Mouse (Mus musculus) heart, embryonic 14.5 days (tissue): ENCODE data around the gene Plce1. TPM values are rescaled to one million over a fixed set of nuclear protein-coding genes. Genes with fewer than 3 reads are reported as not detected.

Experiments used
- ATAC-seq: fragments of 200-750 bp; cut with Nextera tagmentation; 2 replicates; pipeline ENCODE4 v1.8.0; 2017; ENCODE audit warnings: low read depth, moderate TSS enrichment; ENCODE audit not compliant: insufficient number of reproducible peaks, insufficient read depth, low FRiP score
- H3K27ac ChIP-seq, 2 experiments: fragments of 200-500 bp in 1 of 2; fragments of 300-500 bp in 1 of 2; sonication (generic) in 1 of 2; replicated peaks in 1 of 2; 2 replicates each; pipeline ENCODE4 v1.5.1; 2012 to 2014; ENCODE audit warnings: low read depth in 2 of 2, low read length in 2 of 2, control low read depth in 1 of 2, mild to moderate bottlenecking in 1 of 2, mixed read lengths in 1 of 2; ENCODE audit not compliant: control insufficient read depth in 1 of 2, insufficient read depth in 1 of 2
- H3K27me3 ChIP-seq: fragments of 300-500 bp; sonication (generic); 2 replicates; pipeline ENCODE4 v1.6.1; 2014; ENCODE audit warnings: mild to moderate bottlenecking, low read length, control low read depth; ENCODE audit not compliant: control insufficient read depth, insufficient read depth
- H3K36me3 ChIP-seq: fragments of 300-500 bp; sonication (generic); 2 replicates; pipeline ENCODE4 v1.6.1; 2014; ENCODE audit warnings: mild to moderate bottlenecking, control low read depth, low read length, mixed read lengths; ENCODE audit not compliant: control insufficient read depth, insufficient read depth
- H3K4me1 ChIP-seq, 2 experiments: fragments of 200-500 bp in 1 of 2; fragments of 300-500 bp in 1 of 2; sonication (generic) in 1 of 2; 2 replicates each; pipeline ENCODE4 v1.6.1; 2012 to 2014; ENCODE audit warnings: low read length in 2 of 2, control low read depth in 1 of 2, mixed read lengths in 1 of 2; ENCODE audit not compliant: control insufficient read depth in 2 of 2, insufficient read depth in 2 of 2
- H3K4me2 ChIP-seq: fragments of 300-500 bp; sonication (generic); 2 replicates; pipeline ENCODE4 v1.6.1; 2014; ENCODE audit warnings: mild to moderate bottlenecking, low read length
- H3K4me3 ChIP-seq, 2 experiments: fragments of 200-500 bp in 1 of 2; fragments of 300-500 bp in 1 of 2; sonication (generic) in 1 of 2; 2 replicates each; pipeline ENCODE4 v1.5.1; 2012 to 2014; ENCODE audit warnings: low read length in 2 of 2, mild to moderate bottlenecking in 2 of 2, control low read depth in 1 of 2, low read depth in 1 of 2, moderate library complexity in 1 of 2; ENCODE audit not compliant: control insufficient read depth in 1 of 2, insufficient read depth in 1 of 2
- H3K9ac ChIP-seq: fragments of 300-500 bp; sonication (generic); 2 replicates; pipeline ENCODE4 v1.6.1; 2014; ENCODE audit warnings: mild to moderate bottlenecking, low read length
- H3K9me3 ChIP-seq: fragments of 300-500 bp; sonication (generic); 2 replicates; pipeline ENCODE4 v1.6.1; 2016; ENCODE audit warnings: low read length, control low read depth; ENCODE audit not compliant: control insufficient read depth
- WGBS: fragments of 180-500 bp; shearing (Covaris S2); extraction: QIAGEN DNeasy Blood & Tissue Kit; methylation state at CpG from one replicate; pipeline ENCODE4 v1.1.7; 2014; 5-methylcytosine and 5-hydroxymethylcytosine counted together
- polyA plus RNA-seq: library from polyadenylated mRNA; unstranded; fragments of >200 nt; fragmentation: Nextera tagmentation; extraction: Ambion mirVana; gene quantifications from 2 replicates; pipeline ENCODE4 v1.2.1, GENCODE M21; 2014

The Plce1 gene
- polyA plus RNA-seq, 1 experiment from 2014 or later = 7.8 TPM

DNA sequence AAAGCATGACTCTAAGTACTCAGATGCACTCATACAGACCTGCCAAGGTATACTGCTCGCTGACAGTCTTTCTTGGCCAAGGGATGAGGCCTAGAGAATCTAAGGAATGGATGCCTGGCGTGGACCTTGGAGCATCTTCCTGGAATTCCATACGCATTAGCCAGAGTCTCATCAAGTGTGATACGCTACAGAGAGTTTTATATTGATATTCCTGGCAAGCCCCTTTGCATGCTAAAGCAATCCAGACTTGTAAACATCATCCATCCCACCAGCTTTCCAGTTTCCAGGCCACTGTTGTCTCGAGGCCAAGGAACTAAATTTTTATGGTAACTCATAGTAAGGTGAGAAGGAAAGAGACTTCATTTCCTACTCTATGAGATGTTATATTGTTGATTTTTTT, 197.7 kb downstream of the Plce1 start:
- no peaks in the 10 kb centered on the region for H3K36me3 ChIP-seq
- no peaks in the 10 kb centered on the region for H3K4me1 ChIP-seq
- no peak overlapping the region for H3K27ac ChIP-seq
- H3K27me3 ChIP-seq = no peaks in the 10 kb centered on the region
- no peak for ATAC-seq
- H3K9ac ChIP-seq = no peak overlapping the region
- H3K4me3 ChIP-seq = no peak overlapping the region
- WGBS = 84% methylated on average over 5 of the region's 5 CpGs
- no peaks in the 10 kb centered on the region for H3K9me3 ChIP-seq
- H3K4me2 ChIP-seq = no peak overlapping the region

DNA sequence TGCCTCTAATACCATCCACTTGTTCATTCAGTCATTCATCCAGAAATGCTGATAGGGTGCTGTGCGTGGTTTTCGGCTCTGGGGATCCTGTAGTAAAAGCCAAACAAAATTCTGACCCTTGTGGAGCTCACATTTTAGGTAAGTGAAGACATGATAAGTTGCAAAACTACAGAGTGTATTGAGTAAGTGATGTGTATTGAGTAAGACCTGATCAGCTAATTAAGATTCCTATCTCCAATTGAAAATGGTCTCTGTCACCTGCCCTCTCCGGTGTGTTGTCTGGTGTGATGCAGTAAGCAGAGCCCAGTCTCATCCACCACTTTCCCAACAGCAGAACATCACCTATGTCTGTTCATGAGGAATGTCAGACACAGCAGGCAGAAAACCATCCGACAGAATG, 198.6 kb downstream of the Plce1 start:
- Histone ChIP-seq H3K4me1 (no peaks in the 10 kb centered on the region), H3K4me3 (no peak overlapping the region), H3K27me3 (no peaks in the 10 kb centered on the region), H3K9me3 (no peaks in the 10 kb centered on the region), H3K9ac (no peak overlapping the region), H3K27ac (no peak overlapping the region), H3K4me2 (no peak overlapping the region), H3K36me3 (no peaks in the 10 kb centered on the region)
- no peak for ATAC-seq
- WGBS = 86% methylated on average over 4 of the region's 4 CpGs

DNA sequence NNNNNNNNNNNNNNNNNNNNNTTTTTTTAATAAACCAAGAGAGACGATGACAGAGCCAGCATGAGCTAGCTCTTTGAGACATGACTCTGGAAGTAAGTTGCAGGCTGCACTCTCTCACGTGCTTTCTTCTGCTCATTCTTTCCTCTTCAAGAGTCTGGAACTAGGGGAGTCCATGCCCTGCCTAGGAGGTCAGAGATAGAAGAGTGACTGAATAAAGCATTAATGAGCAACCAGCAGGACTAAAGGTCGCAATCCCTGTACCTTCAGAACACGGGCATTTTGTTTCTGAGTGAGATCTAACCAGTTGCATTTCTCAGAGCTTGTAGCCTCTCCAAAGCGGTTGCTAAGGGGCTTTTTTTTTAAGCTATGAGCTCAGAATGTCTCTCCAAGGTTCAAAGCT, 206.4 kb downstream of the Plce1 start:
- no peaks in the 10 kb centered on the region for H3K27me3 ChIP-seq
- no peak overlapping the region for H3K9ac ChIP-seq
- H3K4me3 ChIP-seq = no peak overlapping the region
- ATAC-seq = no peak
- no peaks in the 10 kb centered on the region for H3K4me1 ChIP-seq
- 60% methylated on average over 5 of the region's 5 CpGs for whole genome bisulfite sequencing
- no peaks in the 10 kb centered on the region for H3K9me3 ChIP-seq
- H3K36me3 ChIP-seq = no peaks in the 10 kb centered on the region
- no peak overlapping the region for H3K27ac ChIP-seq
- no peak overlapping the region for H3K4me2 ChIP-seq

DNA sequence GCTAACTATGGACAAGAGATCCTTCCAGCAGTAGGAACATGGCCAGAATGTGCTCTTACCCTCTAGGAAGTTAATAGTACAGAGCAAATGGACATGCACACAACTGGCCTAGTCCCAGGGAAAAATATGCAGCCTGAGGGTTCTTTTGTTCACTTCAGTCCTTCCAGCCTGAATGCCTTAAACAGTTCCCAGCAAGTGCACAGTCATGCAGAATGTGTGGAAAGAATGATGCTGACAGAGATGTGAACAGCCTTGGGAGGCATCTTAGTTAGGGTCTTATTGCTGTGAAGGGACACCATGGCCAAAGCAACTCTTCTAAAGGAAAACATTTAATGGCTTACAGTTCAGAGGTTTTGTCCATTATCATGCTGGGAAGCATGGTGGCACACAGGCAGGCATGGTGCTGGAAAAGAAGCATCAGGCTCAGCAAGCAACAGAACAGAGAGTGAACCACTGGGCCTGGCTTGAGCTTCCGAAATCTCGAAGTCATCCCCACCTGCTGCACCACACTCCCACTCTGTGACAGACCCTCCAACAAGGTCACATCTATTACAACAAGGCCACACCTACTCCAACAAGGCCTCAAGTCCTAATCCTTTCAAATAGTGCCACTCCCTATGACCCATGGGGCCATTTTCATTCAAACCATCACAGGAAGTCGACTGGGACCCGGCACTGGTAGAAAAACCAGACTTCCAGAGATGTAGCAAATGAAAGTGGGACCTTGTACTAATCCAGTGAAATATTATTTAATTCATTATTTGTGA, 208.0 kb downstream of the Plce1 start:
- no peaks in the 10 kb centered on the region for H3K4me1 ChIP-seq
- no peaks in the 10 kb centered on the region for H3K27me3 ChIP-seq
- H3K4me2 ChIP-seq = no peak overlapping the region
- no peak for ATAC-seq
- 89% methylated on average over 4 of the region's 4 CpGs for WGBS
- no peak overlapping the region for H3K9ac ChIP-seq
- no peak overlapping the region for H3K27ac ChIP-seq
- no peaks in the 10 kb centered on the region for H3K36me3 ChIP-seq
- H3K4me3 ChIP-seq = no peak overlapping the region
- H3K9me3 ChIP-seq = no peaks in the 10 kb centered on the region

DNA sequence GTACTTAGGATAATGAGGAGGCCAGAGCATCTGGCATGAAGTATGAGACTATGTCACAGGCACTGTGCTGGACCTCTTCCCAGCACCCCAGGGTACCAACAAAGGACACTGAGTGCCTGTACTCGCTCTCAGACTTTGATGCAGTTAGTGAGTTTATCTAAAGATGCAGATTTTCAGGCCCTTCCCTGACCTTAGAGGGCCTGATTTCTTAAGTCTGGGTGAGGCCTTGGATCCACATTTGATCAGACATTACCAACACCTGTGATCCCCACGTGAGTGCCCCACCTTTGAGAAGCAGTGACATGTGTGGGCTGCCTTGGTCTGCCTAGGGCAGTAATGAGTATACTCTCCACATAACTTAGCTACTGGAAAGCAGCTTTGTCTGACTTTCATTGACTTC, 209.4 kb downstream of the Plce1 start:
- no peak overlapping the region for H3K4me2 ChIP-seq
- no peak for ATAC-seq
- H3K9ac ChIP-seq = no peak overlapping the region
- no peaks in the 10 kb centered on the region for H3K36me3 ChIP-seq
- no peak overlapping the region for H3K27ac ChIP-seq
- WGBS = 77% methylated on average over 2 of the region's 2 CpGs
- no peak overlapping the region for H3K4me3 ChIP-seq
- H3K9me3 ChIP-seq = no peaks in the 10 kb centered on the region
- H3K4me1 ChIP-seq = no peaks in the 10 kb centered on the region
- H3K27me3 ChIP-seq = no peaks in the 10 kb centered on the region

DNA sequence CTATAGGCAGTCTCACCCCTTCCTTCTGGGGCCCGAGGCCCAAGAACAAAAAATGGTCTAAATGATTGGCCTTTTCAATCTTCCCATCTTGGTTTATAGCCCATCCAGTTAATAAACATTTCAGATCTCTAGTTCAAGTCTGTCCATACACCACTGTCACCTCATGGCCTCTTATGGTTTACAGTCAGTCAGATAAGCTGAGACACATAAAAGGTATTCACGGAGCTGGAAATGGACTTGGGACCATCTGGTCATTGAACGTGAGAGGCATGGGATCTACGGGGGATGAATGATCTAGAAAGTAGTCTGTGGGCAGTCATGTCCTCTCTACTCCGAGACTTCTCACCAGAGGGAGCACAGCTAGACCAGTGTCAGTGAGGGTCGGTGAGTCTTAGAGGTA, 210.6 kb downstream of the Plce1 start:
- Histone ChIP-seq H3K4me1 (no peaks in the 10 kb centered on the region), H3K9ac (no peak overlapping the region), H3K27me3 (no peaks in the 10 kb centered on the region), H3K4me3 (no peak overlapping the region), H3K9me3 (no peaks in the 10 kb centered on the region), H3K36me3 (no peaks in the 10 kb centered on the region), H3K27ac (no peak overlapping the region), H3K4me2 (no peak overlapping the region)
- ATAC-seq = no peak
- 86% methylated on average over 6 of the region's 6 CpGs for WGBS

DNA sequence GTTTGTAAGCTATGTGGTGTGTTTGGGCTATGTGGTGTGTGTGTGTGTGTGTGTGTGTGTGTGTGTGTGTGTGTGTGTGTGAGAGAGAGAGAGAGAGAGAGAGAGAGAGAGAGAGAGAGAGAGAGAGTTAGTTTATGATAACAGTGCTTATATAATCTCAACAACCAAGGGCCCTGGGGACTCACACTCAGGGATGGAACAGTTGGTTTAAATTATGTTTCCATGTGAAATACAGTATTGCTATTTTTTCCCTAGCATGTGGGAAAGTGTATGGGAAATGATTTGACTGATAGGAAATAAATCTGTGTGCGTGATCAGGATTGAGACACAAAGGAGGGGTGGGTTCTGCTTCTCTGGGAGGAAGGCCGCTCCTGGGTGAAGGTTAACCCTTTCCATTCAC, 212.4 kb downstream of the Plce1 start:
- Histone ChIP-seq H3K4me2 (no peak overlapping the region), H3K4me3 (no peak overlapping the region), H3K27ac (no peak overlapping the region), H3K9ac (no peak overlapping the region), H3K4me1 (no peaks in the 10 kb centered on the region), H3K9me3 (no peaks in the 10 kb centered on the region), H3K27me3 (no peaks in the 10 kb centered on the region), H3K36me3 (no peaks in the 10 kb centered on the region)
- ATAC-seq = no peak
- WGBS = 56% methylated on average over 2 of the region's 2 CpGs

DNA sequence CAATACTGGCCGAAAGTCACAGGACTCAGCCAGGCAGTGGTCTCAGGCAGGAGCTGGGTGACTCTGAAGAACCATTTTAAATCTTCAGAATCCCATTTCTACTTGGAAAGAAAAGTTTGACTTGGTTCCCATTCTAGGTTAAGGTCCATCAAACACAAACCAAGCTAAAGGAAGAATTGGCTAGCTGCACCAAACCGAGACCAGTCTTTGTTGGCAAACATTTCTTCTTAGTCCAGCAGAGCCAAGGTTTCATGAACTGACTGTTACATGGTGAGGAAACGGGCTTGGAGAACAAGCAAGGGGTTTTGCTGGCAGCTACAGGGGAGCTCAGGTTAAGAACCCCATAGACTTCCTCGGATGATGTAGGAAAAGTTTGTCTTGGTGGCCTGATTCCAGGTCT, 212.9 kb downstream of the Plce1 start:
- 78% methylated on average over 4 of the region's 4 CpGs for WGBS
- H3K27ac ChIP-seq = no peak overlapping the region
- H3K9me3 ChIP-seq = no peaks in the 10 kb centered on the region
- no peaks in the 10 kb centered on the region for H3K36me3 ChIP-seq
- ATAC-seq = no peak
- H3K27me3 ChIP-seq = no peaks in the 10 kb centered on the region
- no peak overlapping the region for H3K4me3 ChIP-seq
- no peak overlapping the region for H3K9ac ChIP-seq
- H3K4me2 ChIP-seq = no peak overlapping the region
- H3K4me1 ChIP-seq = no peaks in the 10 kb centered on the region
